Mouse (Mus musculus): ENCODE data around the gene Tm6sf2.
"Not testable (repeated sequence)": the region's sequence is repeated elsewhere in the genome, so short reads cannot be mapped to it uniquely, and the experiment has no call there.

The Tm6sf2 gene

GRCm38 (mm10) chr8:70072441-70073069 lies at the start of gene Tm6sf2:
Gene Tm6sf2 (plus strand): TSS chr8:70072924.
- peak; percentile 51 for DNase-seq (ENCODE audit: low read depth, low spot score)

- no peak for DNase-seq (ENCODE audit: low read depth, low spot score)
These were observed 49.1 kb upstream of the Tm6sf2 start for GRCm38 (mm10) chr8:70023596-70023995.

- DNase-seq (ENCODE audit: low read depth, low spot score) = no peak
These were observed 46.6 kb upstream of the Tm6sf2 start for GRCm38 (mm10) chr8:70026151-70026550.

- DNase-seq (ENCODE audit: low read depth, low spot score) = no peak
These were observed 42.5 kb upstream of the Tm6sf2 start for GRCm38 (mm10) chr8:70030255-70030654.

- DNase-seq (ENCODE audit: low read depth, low spot score) = no peak
These were observed 34.7 kb upstream of the Tm6sf2 start for GRCm38 (mm10) chr8:70037994-70038393.

GRCm38 (mm10) chr8:70041885-70042546 lies 30.7 kb upstream of the Tm6sf2 start:
- no peak for DNase-seq (ENCODE audit: low read depth, low spot score)

- peak; percentile 99 for DNase-seq (ENCODE audit: low read depth, low spot score)
These were observed 29.9 kb upstream of the Tm6sf2 start, which contains the start of the genes Mau2 and Sugp1 for GRCm38 (mm10) chr8:70042583-70043455. Gene Mau2 (minus strand): TSS chr8:70042734. Gene Sugp1 (plus strand): TSS chr8:70042813.

- no peak for DNase-seq (ENCODE audit: low read depth, low spot score)
These were observed 28.7 kb upstream of the Tm6sf2 start for GRCm38 (mm10) chr8:70043996-70044395.

- no peak for DNase-seq (ENCODE audit: low read depth, low spot score)
These were observed 23.1 kb upstream of the Tm6sf2 start for GRCm38 (mm10) chr8:70049662-70050061.

GRCm38 (mm10) chr8:70050434-70050833 lies 22.3 kb upstream of the Tm6sf2 start:
- not testable (repeated sequence) for DNase-seq (ENCODE audit: low read depth, low spot score)

- DNase-seq (ENCODE audit: low read depth, low spot score) = no peak
These were observed 15.0 kb upstream of the Tm6sf2 start for GRCm38 (mm10) chr8:70057721-70058120.

- no peak for DNase-seq (ENCODE audit: low read depth, low spot score)
These were observed 786 bp upstream of the Tm6sf2 start for GRCm38 (mm10) chr8:70071836-70072440.

- DNase-seq (ENCODE audit: low read depth, low spot score) = no peak
These were observed 396 bp downstream of the Tm6sf2 start for GRCm38 (mm10) chr8:70073120-70073519.

GRCm38 (mm10) chr8:70073682-70074081 lies 958 bp downstream of the Tm6sf2 start:
- DNase-seq (ENCODE audit: low read depth, low spot score) = no peak

- DNase-seq (ENCODE audit: low read depth, low spot score) = no peak
These were observed 9.3 kb downstream of the Tm6sf2 start for GRCm38 (mm10) chr8:70081976-70082375.

GRCm38 (mm10) chr8:70083285-70083684 lies 10.6 kb downstream of the Tm6sf2 start, which contains the start of gene Hapln4:
Gene Hapln4 (plus strand): TSS chr8:70083457.
- DNase-seq (ENCODE audit: low read depth, low spot score) = no peak

GRCm38 (mm10) chr8:70084191-70085065 lies 11.7 kb downstream of the Tm6sf2 start:
- DNase-seq (ENCODE audit: low read depth, low spot score) = no peak

GRCm38 (mm10) chr8:70086151-70086550 lies 13.4 kb downstream of the Tm6sf2 start:
- no peak for DNase-seq (ENCODE audit: low read depth, low spot score)

- no peak for DNase-seq (ENCODE audit: low read depth, low spot score)
These were observed 14.5 kb downstream of the Tm6sf2 start for GRCm38 (mm10) chr8:70087237-70087636.

- DNase-seq (ENCODE audit: low read depth, low spot score) = no peak
These were observed 15.3 kb downstream of the Tm6sf2 start for GRCm38 (mm10) chr8:70087836-70088650.
